Mouse (Mus musculus): ENCODE data around the gene Slc6a12.

Gene Slc6a12

DNA sequence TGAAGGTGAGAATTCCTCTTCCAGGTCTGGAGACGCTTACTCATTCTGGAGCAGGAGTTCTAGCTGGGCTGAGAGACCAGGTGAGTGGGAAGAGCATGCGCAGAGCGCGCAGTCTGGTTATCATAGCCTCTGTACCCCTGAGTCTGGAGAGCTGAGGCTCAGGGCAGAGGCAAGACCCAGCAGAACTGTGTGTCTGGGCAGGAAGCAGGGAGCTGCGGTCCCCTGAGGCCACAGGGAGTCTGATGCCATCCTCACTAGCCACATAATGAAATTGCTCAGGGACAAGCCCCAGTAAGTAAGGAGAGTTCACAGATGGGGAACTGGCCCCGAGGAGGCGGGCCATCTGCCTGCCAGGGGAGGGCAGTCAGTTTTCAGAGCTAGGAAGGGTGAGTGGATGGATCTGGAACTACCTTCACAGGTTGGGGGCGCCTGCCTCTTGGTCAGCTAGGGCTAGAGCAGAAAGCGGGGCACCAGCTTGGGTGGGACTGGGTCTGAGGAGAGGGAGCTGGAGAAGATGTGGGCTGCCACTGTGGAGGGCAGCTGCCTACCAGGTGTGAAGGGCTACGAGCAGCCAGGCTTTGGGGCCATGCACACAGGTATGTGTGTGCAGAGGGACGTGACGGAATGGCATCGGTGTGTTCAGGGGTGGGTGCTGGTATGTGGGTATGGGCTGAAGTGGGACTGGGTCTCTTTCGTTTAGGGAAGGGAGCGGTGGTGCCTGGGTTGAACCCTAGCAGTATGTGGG, at the start of gene Slc6a12:
Gene Slc6a12 (plus strand): TSS at position 51 of the 745 bp plus-strand sequence.
- DNase-seq (ENCODE audit: low spot score), result no peak

DNA sequence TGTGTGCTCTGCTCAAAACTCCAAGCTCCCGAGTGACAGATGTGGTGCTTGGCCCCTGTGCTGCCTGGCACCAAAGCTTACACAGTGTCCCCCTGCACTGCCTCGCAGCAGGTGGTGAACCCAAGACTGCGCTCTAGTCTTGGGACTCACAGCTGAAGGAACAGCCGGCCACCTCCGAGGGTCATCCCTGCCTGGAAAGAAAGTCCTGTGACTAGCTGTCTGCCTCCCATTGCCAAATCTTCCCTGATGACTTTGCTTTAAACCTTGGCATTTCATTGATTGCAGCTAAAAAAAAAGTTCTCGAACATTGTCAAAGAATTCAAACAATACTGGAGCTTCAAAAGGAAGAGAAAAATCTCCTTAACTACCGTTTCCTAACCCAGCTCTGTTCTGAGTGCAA, 43.6 kb upstream of the Slc6a12 start:
- no peak for DNase-seq (ENCODE audit: low spot score)

DNA sequence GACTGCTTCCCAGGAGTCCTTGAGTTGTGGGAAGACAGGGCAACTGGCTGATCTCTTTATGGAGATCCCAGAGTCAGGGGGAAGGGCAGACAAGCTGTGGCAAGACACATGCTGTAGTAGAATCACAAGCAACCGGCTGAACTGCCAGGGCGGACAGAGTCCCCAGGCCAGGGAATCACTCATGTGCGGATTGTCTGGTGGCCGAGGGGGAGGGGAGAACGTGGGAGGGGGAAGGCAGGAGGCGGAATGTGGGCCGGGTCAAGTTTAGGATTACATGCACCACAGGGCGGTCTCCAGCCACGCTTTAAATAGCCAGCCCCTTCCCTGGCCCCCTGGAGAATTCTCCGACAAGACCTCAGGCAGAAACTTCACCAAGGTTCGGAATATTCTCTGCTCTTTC, 42.9 kb upstream of the Slc6a12 start, which contains the start of gene Slc6a13:
Gene Slc6a13 (plus strand): TSS at position 274 of the 400 bp plus-strand sequence.
- peak; percentile 7 for DNase-seq (ENCODE audit: low spot score)

DNA sequence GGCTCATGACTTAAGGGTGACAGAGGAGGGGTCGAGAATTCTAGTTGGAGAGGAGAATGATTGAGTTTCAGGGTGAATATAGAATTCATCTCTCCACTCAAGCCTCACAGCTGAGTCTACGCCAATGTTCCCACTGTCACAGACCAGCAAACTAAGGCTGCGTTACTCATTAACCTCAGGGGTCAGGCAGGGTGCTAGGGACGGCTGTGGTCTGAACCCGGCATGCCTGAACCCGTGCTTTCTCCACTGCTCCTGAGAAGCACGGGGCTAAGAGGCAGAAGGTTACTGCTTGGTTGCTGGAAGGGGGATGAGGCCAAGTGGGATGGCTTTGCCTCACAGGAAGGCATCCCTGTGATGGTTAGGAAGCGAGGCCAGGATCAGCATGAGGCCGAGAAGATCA, 42.4 kb upstream of the Slc6a12 start:
- no peak for DNase-seq (ENCODE audit: low spot score)

DNA sequence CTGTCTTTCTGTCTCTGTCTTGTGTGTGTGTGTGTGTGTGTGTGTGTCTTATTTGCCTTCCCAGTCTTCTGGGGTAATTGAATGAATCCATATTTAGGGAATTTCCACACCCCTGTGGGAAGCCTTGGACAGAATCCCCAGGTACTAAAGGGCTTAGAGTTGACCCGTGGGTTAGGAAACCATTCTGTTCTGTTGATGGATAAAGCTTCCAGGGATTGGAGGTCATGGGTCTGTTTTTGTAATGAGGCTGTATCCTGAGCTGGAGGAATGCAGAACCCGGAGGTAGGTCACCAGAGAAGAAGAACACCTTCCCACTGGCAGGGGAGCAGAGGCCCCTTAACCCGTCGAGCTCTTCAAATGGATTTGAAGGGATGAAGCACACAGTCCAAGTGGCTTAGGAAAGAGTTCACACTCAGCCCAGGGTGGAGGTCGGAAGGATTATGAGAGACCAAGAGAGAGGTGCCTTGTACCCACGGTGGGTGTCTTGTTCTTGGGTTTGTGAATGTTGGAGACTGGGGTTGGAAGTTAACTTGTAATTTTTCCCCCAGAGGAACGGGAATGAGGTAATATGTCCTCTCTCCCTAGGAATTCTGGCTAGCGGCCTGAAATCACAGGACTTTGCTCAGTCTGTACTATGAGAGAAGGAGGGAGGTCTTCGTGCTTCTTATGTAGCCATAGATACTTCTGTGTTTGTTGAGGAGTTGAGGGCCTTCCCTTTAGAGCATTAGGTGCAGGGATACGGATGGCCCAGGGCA, 39.2 kb upstream of the Slc6a12 start:
- no peak for DNase-seq (ENCODE audit: low spot score)

DNA sequence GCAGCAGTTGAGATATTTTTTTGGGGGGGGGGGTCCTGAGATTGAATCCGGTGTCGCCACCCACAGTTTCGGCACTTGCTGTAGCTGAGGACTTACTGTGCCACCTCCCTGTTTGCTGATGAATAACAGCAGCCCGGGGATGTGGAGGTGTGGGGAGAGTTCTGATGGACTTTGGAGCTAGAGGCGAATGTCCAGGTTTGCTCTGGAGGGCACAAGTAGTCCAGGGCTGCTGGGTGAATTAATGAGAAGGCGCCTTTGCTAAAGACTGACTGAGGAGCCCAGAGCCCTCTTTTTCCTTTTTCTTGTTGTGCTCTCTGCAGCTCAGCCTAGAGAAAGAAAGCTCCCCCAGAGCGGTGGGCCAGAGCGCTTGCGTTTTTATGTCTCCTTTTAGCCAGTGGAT, 38.2 kb upstream of the Slc6a12 start:
- DNase-seq (ENCODE audit: low spot score), result no peak

DNA sequence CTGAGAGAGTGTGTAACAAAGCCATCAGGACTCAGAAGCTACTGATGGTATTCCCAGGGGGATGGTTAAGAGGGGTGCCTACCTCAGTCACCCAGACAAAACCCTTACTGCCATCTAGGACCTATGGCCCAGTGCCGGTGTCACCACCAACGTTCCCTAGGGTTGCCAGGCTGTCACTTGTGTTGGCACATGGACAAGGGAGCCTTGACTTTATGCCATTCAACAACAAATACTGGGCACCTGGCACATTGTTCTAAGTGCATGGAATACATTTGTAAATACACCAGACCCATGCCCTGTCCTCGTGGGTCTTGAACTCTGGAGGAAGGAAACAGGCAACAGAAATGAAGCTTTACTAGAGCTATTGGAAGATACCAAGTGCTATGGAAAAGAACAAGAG, 37.3 kb upstream of the Slc6a12 start:
- DNase-seq (ENCODE audit: low spot score), result no peak

DNA sequence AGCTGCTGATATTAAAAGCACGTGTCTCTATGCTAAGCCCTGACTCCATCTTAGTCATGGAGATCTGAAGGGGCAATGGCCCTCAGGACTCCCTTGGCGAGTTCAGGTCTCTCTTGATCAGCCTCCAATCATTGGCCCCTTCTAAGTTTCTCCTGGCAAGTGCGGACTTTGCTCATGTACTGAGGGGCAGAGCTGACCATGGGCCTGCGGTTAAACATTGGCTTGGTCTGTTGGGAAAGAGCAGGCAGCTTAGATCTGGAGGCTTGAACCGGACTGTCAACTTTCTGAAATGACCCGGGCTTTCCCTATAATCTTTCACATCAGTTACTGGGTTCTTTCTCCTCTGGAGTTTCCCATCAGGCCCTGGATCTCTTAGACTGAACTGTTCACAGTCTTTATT, 31.9 kb upstream of the Slc6a12 start:
- no peak for DNase-seq (ENCODE audit: low spot score)

DNA sequence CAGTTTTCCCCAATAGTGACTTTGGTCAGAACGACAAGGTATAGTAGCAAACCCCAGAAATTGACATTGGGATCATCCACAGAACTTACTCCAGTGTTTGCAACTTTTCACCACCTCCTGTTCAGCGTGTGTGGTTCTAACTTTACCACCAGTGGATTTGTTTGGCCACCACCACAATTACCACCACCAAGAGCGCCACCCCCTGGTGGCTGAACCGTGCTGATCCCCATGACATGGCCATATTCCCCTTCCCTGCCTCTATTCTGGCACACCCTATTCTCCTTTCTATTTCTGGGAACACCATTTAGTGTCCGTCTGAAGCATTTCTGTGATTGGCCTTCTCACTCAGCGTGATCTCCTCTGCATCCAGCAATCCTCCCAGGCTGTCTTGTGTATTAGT, 23.8 kb upstream of the Slc6a12 start:
- DNase-seq (ENCODE audit: low spot score), result no peak

DNA sequence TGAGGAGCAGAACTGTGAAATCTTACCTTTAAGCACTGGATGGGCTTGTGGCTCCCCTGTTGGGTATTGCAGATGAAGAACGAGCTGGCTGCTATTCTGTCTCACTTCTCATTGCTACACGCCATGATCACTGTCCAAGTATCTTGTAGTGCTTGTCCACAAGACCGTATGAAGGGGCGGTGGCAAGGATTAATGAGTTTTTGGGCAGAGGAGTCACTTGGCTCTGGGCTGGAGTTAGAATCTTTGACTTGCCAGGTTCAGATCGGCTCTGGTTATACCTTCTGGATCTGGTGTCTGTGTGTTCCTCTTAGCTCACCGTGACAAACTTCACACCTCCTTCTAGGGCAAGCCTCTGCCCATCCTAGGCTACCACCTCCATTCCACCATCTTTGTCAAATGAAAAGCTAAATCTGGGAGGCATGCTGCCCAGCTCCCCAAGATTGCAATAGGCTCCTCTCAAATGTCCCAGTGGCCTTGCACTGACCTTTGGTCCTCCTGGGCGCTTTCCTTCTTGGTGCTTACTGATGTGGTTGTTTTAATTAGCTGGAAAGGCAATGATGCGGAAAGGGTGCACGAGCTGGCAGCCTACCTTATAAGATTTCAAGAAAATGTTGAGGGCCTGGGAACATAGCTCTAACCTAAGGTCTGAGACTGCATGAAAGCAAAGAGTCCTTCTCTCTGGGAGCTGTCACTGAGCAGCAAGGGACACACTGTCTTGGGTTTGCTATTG, 20.3 kb upstream of the Slc6a12 start:
- DNase-seq (ENCODE audit: low spot score), result no peak

DNA sequence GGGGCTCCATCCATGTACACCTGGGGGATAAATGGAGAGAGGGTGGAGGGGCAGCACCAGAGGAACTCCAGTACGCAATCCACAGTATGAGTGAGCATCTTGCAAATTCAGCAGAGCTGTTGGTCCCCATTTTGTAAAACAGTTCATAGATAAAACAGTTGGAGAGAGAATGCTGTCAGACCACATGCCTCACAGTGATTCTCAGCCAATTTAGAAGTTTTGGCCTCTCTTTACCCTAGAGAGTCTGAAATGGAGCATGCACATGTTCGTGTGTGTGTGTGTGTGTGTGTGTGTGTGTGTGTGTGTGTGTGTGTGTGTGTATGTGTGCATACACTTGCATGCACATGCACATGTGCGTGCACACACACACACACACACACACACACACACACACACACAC, 17.6 kb upstream of the Slc6a12 start:
- DNase-seq (ENCODE audit: low spot score), result no peak

DNA sequence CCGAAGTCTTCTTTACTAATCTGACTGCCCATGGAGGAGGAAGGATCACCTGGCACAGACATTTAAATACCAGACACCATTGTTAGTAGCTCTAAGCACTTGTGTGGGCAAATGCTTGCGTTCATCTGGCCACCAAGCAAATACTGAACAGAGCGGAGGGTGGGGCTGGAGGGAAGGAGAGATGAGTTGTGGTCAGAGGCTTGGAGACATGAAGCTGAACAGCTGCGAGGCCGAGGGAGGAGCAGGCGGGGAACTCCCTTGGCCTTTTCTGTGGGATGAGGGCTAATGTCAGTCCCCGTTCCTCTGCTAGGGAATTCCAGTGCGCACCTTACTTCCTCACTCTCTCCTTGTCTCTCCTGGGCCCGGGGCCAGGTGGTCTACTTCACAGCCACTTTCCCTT, 17.1 kb upstream of the Slc6a12 start:
- no peak for DNase-seq (ENCODE audit: low spot score)

DNA sequence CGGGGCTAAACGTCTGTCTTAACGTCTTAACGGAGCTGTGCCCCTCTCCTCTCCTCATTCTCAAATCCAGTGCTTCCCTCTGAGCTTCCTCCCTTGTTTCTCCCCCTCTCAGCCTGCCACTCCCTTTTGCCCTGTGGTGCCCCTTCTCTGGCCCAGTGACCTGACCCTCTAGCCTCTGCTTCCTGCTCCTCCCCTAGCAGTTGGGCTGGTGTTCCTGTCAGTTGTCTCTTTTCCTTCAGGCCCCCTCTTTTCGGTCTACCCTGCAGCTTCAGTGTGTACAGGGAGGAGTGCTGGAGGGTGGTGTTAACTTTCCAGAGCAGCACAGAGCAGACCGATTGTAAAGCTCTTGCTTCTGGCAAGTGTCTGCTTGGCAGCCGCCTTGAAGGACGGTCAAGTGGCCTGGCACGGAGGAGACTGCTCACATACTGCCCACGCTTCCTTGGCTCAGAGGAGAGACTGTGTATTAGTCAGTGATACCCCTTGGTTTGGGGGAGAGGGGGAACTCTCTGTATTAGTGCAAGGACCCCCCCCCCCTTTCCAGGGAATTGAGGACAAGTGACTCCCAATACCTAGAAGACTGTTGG, 16.3 kb upstream of the Slc6a12 start:
- no peak for DNase-seq (ENCODE audit: low spot score)

DNA sequence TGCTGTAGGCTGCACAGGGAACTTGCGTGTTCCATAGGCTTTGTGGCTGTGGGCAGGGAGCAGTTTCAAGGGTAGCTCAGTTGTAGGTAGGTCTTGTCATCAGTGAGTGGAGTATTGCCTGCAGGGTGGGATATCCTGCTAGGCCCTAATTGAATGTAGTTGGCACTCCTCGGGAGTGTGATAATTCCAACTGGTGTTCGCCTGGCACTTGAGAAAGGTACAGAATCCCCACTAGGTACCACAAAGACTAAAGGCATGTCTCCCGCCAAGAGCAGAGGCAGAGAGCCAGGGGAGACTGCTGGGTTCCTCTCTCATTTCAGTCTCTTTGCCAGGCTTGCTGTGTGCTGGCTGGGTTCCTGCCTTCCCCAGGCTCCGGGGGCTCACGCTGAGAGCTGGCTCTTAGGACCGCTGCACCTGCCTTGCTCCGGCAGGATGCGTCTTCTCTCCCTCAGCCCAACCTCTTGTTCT, 14.4 kb upstream of the Slc6a12 start:
- no peak for DNase-seq (ENCODE audit: low spot score)

DNA sequence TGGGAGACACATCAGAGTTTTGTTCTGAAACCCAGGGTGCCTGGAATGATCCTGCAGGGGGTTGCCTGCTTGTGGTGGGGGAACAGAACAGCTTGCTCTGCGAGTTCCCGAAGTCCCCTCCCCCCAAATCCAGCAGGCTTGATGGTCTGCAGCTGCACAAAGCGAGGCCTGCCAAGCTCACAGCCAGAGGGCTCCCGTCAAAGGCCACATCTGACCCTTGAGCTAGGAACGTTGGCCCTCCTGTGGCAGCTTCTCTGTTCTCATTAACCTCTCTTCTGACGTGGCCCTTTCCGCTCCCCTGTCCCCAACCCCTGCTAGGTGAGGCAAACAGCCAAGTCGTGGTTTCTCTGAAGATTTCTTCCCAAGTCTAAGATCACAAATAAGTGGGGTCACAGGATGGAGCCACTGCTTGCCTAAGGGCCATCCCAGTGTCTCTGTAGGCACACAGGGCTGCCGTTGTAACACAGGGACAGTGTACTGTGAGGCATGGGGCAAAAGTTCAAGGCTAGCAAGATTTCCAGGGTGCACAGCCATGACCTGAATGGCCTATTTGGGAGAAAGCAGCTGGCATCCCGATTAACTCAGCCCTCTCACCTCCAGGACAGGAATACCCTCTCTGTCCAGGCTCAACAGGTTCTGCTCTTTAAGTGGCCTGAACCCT, 12.9 kb upstream of the Slc6a12 start:
- DNase-seq (ENCODE audit: low spot score), result no peak

DNA sequence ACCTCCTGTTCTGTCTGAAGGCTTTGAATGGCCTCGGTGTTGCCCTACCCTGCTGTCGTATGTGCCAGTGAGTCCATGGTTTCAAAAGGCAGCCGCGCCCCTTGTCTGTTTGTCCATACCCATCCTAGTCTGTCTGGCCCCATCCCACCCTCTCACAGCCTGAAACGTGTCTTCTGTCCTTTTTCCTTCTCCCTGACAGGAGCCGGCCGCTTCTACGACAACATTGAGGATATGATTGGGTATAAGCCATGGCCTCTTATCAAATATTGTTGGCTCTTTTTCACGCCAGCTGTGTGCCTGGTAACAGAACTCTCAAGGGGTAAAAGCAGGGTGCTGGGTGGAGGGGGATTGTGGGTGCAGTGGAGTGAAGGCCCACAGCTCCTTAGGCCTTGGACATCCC, 7.0 kb upstream of the Slc6a12 start:
- DNase-seq (ENCODE audit: low spot score), result no peak

DNA sequence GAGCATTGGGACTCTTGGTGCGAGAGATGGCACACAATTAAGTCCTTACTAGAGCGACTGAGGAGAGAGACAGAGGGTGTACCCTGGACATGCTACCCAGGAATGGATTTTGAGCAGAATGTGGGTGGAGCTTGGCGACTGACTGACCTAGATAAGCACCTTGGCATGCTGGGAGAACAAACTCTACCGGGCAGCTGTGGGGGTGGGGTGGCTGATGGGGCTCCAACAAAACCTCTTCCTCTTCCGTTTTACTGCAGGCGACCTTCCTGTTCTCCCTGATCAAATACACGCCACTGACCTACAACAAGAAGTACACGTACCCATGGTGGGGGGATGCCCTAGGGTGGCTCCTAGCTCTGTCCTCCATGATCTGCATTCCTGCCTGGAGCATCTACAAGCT, 6.3 kb upstream of the Slc6a12 start:
- peak; percentile 13 for DNase-seq (ENCODE audit: low spot score)

DNA sequence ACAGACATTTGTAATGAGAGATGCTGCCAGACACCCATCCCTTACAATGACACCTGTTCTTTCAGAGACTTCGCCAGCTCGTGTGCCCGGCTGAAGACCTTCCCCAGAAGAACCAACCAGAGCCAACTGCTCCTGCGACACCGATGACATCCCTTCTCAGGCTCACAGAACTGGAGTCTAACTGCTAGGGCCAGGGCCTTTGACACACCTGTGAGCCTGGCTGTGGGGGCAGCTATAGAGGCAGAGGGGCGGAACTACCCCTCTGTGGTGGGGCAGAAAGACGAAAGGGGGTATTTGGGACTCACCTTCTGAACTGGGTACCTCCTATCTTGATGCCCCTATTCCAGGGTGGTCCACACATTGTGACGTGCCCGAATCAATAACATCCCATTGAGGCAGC, 5.6 kb upstream of the Slc6a12 start:
- no peak for DNase-seq (ENCODE audit: low spot score)

DNA sequence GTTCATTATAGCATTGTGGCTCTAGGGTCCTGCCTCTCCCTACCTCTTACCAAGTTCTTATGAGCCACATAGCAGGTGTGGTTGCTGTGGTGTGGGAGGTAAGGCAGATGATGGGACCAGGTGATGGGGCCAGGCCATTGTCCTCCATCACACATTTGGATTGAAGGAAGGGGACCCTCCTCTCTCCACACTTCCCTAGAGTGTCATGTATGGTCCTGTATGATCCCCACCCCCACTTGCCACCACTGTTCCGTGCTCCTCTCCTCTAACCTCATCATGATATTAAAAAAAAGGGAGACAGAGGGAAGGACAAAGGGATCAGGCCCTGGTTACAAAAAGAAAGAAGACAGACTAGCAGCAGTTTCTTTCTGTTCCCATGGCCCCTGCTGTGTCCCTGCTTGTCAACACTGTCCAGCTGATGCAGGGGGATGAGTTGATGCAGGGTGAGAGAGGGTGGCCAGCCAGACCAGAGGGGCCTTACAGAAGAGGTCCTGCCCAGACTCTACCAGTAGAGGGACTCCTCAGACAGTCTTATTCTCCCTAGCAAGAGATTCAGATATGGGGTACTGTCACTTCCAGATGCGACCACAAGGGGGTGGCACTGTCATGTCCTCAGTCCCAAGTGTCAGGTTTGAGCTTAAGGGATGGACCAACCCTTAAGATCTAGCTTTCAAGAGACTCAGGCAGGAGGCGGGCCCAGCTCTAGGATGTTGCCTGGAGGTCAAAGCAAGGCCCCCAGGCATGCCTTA, 4.9 kb upstream of the Slc6a12 start:
- DNase-seq (ENCODE audit: low spot score), result peak; percentile 67

DNA sequence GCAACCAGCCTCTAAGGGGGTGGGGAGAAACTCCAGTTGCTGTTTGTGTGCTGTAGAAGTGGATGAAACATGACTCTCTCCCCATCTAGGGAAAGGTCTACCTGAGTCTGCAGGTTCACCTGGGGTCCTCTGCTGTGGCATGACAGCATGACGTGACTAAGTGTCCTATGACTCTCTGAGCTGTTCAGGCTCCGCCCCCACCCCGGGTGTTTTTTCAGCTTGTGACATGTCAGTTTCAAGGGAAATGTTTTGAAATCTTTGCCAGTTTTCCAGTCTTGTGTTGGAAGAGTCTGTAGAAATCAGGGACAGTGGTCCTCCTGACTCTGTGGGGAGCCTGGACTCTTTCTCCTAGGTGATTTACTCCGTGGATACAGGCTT, 4.4 kb upstream of the Slc6a12 start:
- no peak for DNase-seq (ENCODE audit: low spot score)

DNA sequence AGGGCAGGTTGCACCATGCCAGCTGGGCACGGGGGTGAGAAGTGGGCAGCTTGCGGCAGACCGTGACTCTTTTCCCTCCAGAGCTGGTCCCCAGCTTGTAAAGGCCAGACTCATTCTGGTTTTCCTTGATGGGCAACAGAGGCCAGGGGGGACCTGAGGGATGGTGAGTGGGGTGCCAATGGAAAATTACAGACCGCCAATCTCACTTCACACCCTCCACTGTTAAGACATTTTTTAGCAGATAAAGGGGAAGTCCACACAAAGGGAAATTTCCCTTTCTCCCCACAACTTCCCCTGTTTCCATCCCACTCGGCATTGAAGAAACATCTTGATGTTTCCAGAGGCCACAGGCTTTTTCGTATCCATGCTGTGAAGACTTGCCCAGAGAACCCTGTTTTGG, 1.2 kb upstream of the Slc6a12 start:
- no peak for DNase-seq (ENCODE audit: low spot score)
